In the genomic region with DNA sequence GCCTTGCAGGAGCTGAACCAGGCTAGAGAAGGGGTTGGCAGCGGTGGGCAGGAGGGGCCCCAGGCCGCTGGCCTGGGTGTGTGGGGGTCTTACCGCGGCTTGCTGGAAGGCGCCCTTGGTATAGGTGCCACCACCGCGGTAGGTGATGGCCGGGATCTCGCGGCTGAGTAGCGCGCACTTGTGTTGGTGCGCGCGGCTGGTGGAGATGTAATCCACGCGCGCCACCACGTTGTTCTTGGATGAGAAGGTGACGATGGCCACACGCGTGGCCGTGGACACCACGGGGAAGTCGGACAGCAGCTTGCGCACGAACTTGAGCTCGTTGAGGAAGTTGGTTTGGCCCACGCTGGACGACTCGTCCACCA, we compare ENCODE assay signal across 9 mouse cellular contexts. TPM values are rescaled to one million over a fixed set of nuclear protein-coding genes. Genes with fewer than 3 reads are reported as not detected.
A peak's percentile ranks its signal among the peaks of the same experiment; 100 is the strongest.
DNase-seq lines count a peak whose midpoint lies in the region; ATAC-seq and TF ChIP-seq lines count a peak whose summit lies in the region.
"Had no signal": no experiment of that assay in that cellular context is flagged by ENCODE, and none has a peak within 500 bp of the region (broad histone marks: within the 10 kb centered on the region; RNA-seq: fewer than 3 reads in every experiment).

No protein-coding gene starts in this region.

- in situ Hi-C loops in ES-E14 (cut with MboI; ENCODE audit: low sequenced_read_pairs in 2 of 2, unreplicated experiment in 2 of 2), result no loop called here

- no peaks in the 10 kb centered on the region for H3K36me3 ChIP-seq in ES-E14 (ENCODE audit: control insufficient read depth, insufficient read depth, low read length, poor library complexity, severe bottlenecking)
- H3K36me3 ChIP-seq in forebrain, embryonic 16.5 days (ENCODE audit: control insufficient read depth, insufficient read depth), result no peaks in the 10 kb centered on the region
- no peaks in the 10 kb centered on the region for H3K36me3 ChIP-seq in liver, embryonic 16.5 days (ENCODE audit: control insufficient read depth, insufficient read depth)

- DNase-seq in heart, adult 11 months, result peak; percentile 91
- DNase-seq in heart, postnatal 4 days, result no peak
- no peak for DNase-seq in ES-E14 (ENCODE audit: low read depth, low spot score)
- DNase-seq in spleen, adult 12 weeks (ENCODE audit: low spot score), result no peak
- no peak for DNase-seq in ovary, postnatal 10 days (ENCODE audit: low spot score)
- no peak for DNase-seq in cerebellum, adult 9-11 months

- no peaks in the 10 kb centered on the region for H3K9me3 ChIP-seq in ES-E14 (ENCODE audit: control insufficient read depth, insufficient read depth, low read depth, low read length)
- no peaks in the 10 kb centered on the region for H3K9me3 ChIP-seq in forebrain, embryonic 16.5 days (ENCODE audit: control insufficient read depth, low read length)
- no peaks in the 10 kb centered on the region for H3K9me3 ChIP-seq in liver, embryonic 16.5 days (replicated peaks; ENCODE audit: control insufficient read depth, low read length)

- no peak overlapping the region for H3K27ac ChIP-seq in ES-E14 (ENCODE audit: insufficient read depth, low read depth, low read length, poor library complexity, severe bottlenecking)
- H3K27ac ChIP-seq in forebrain, embryonic 16.5 days (ENCODE audit: low read length), result no peak overlapping the region
- H3K27ac ChIP-seq in liver, embryonic 16.5 days (ENCODE audit: low read length), result no peak overlapping the region

- ATAC-seq in forebrain, embryonic 16.5 days, result peak; percentile 55
- ATAC-seq in liver, embryonic 16.5 days (ENCODE audit: low read depth), result no peak

- H3K27me3 ChIP-seq in forebrain, embryonic 16.5 days (replicated peaks; ENCODE audit: control insufficient read depth, insufficient read depth, low read length), result peaks cover 23% of the 10 kb centered on the region
- H3K27me3 ChIP-seq in liver, embryonic 16.5 days (ENCODE audit: control insufficient read depth, insufficient read depth, low read depth, low read length), result peaks cover 18% of the 10 kb centered on the region
- H3K27me3 ChIP-seq: CH12.LX had no signal

- peak overlapping the region; percentile 67; the same call in 1 of the 2 replicates for H3K9ac ChIP-seq in ES-E14 (ENCODE audit: insufficient read depth, low read depth, low read length, poor library complexity, severe bottlenecking)
- peak overlapping the region; percentile 43 for H3K9ac ChIP-seq in forebrain, embryonic 16.5 days (replicated peaks; ENCODE audit: low read depth, low read length)
- no peak overlapping the region for H3K9ac ChIP-seq in liver, embryonic 16.5 days (ENCODE audit: low read depth, low read length)

- H3K4me3 ChIP-seq in ES-E14 (ENCODE audit: insufficient read depth in 1 of 2, low read depth in 1 of 2, low read length in 2 of 2, poor library complexity in 1 of 2, severe bottlenecking in 1 of 2), result peak overlapping the region; percentile 58 to 74
- H3K4me3 ChIP-seq in forebrain, embryonic 16.5 days (replicated peaks; ENCODE audit: low read length), result peak overlapping the region; percentile 48
- peak overlapping the region; percentile 38 for H3K4me3 ChIP-seq in liver, embryonic 16.5 days (ENCODE audit: low read depth, low read length)

- H3K4me2 ChIP-seq in forebrain, embryonic 16.5 days (ENCODE audit: low read length), result peak overlapping the region; percentile 84
- H3K4me2 ChIP-seq in liver, embryonic 16.5 days (ENCODE audit: low read depth, low read length), result peak overlapping the region; percentile 46; the same call in 1 of the 2 replicates

- WGBS in forebrain, embryonic 16.5 days, result under 1% methylated on average over 31 of the region's 31 CpGs
- under 1% methylated on average over 30 of the region's 31 CpGs for WGBS in liver, embryonic 16.5 days (ENCODE audit: insufficient replicate concordance)

- H3K4me1 ChIP-seq in ES-E14 (ENCODE audit: control insufficient read depth in 2 of 2, insufficient read depth in 2 of 2, low read length in 2 of 2, poor library complexity in 1 of 2), result peaks cover 0 to 2% of the 10 kb centered on the region in 2 experiments; a peak in 1 of 4 replicates
- peaks cover 8% of the 10 kb centered on the region for H3K4me1 ChIP-seq in forebrain, embryonic 16.5 days (replicated peaks; ENCODE audit: control insufficient read depth, insufficient read depth, low read length)
- H3K4me1 ChIP-seq in liver, embryonic 16.5 days (ENCODE audit: control insufficient read depth, low read depth, low read length), result no peaks in the 10 kb centered on the region

TF ChIP-seq in ES-E14, 5 proteins besides CTCF, POLR2A, EP300 and RAD21:
- no peak for TF ChIP-seq ZC3H11A (IDR thresholded peaks at IDR 0.05; ENCODE audit: borderline replicate concordance, low read depth, low read length)
- TF ChIP-seq HCFC1 (IDR thresholded peaks at IDR 0.05; ENCODE audit: borderline replicate concordance, insufficient read depth, low read length), result no peak
- TF ChIP-seq CHD2 (IDR thresholded peaks at IDR 0.05; ENCODE audit: low read depth, low read length), result no peak
- no peak for TF ChIP-seq ZNF384 (IDR thresholded peaks at IDR 0.05; ENCODE audit: low read depth, low read length)
- TF ChIP-seq MAFK (IDR thresholded peaks at IDR 0.05; ENCODE audit: insufficient read depth, low read depth, low read length), result no peak

RNA-seq across cellular contexts. Expression of a gene that starts 0.9 kb away (rescaled TPM):
- total RNA-seq in heart, postnatal 4 days (2021), result 1 to 10 TPM; 9.7 TPM
- total RNA-seq in ES-E14 (2012; rRNA removed), result 0.05 and 0.22 TPM in 2 replicates
- polyA plus RNA-seq in forebrain, embryonic 16.5 days (2015; fragmentation: Nextera tagmentation; extraction: Ambion mirVana), result 0.49 and 0.65 TPM in 2 replicates
- 0.30 and 0.46 TPM in 2 replicates for polyA plus RNA-seq in liver, embryonic 16.5 days (2015; fragmentation: Nextera tagmentation; extraction: Ambion mirVana)
- total RNA-seq: CH12.LX had no signal
